Mouse (Mus musculus) embryonic facial prominence, embryonic 14.5 days (tissue): ENCODE measurements around the gene 2010005H15Rik. TPM values are rescaled to one million over a fixed set of nuclear protein-coding genes. Genes with fewer than 3 reads are reported as not detected.
A peak's percentile ranks its signal among the peaks of the same experiment; 100 is the strongest.
"Not testable (repeated sequence)": the region's sequence is repeated elsewhere in the genome, so short reads cannot be mapped to it uniquely, and the experiment has no call there.

Source experiments
- ATAC-seq: fragments of 200-750 bp; cut with Nextera tagmentation; 2 replicates; pipeline ENCODE4 v1.8.0; 2017; ENCODE audit warnings: low read depth, moderate number of reproducible peaks, moderate TSS enrichment
- DNase-seq: peaks from one replicate; pipeline ENCODE4 v3.0.0-alpha.2; 2015; ENCODE audit warnings: low spot score
- H3K27ac ChIP-seq: fragments of 300-500 bp; sonication (generic); replicated peaks from 2 replicates; pipeline ENCODE4 v1.5.1; 2014; ENCODE audit warnings: low read depth, mild to moderate bottlenecking, low read length, moderate library complexity
- H3K27me3 ChIP-seq: fragments of 300-500 bp; sonication (generic); replicated peaks from 2 replicates; pipeline ENCODE4 v1.6.1; 2014; ENCODE audit warnings: low read length; ENCODE audit not compliant: control insufficient read depth, insufficient read depth
- H3K36me3 ChIP-seq: fragments of 300-500 bp; sonication (generic); 2 replicates; pipeline ENCODE4 v1.6.1; 2014; ENCODE audit warnings: low read length, mixed read lengths; ENCODE audit not compliant: control insufficient read depth, insufficient read depth
- H3K4me1 ChIP-seq: fragments of 300-500 bp; sonication (generic); 2 replicates; pipeline ENCODE4 v1.6.1; 2014; ENCODE audit warnings: antibody characterized with exemption, low read length; ENCODE audit not compliant: control insufficient read depth, insufficient read depth
- H3K4me2 ChIP-seq: fragments of 300-500 bp; sonication (generic); 2 replicates; pipeline ENCODE4 v1.6.1; 2014; ENCODE audit warnings: low read depth, mild to moderate bottlenecking, low read length, moderate library complexity, mixed read lengths
- H3K4me3 ChIP-seq: fragments of 300-500 bp; sonication (generic); 2 replicates; pipeline ENCODE4 v1.5.1; 2014; ENCODE audit warnings: low read depth, mild to moderate bottlenecking, low read length
- H3K9ac ChIP-seq: fragments of 300-500 bp; sonication (generic); 2 replicates; pipeline ENCODE4 v1.6.1; 2014; ENCODE audit warnings: low read depth, mild to moderate bottlenecking, low read length, moderate library complexity, mixed read lengths
- H3K9me3 ChIP-seq: fragments of 300-500 bp; sonication (generic); 2 replicates; pipeline ENCODE4 v1.6.1; 2016; ENCODE audit warnings: low read length; ENCODE audit not compliant: control insufficient read depth
- WGBS: fragments of 180-500 bp; shearing (Covaris S2); extraction: QIAGEN DNeasy Blood & Tissue Kit; methylation state at CpG from one replicate; pipeline ENCODE4 v1.1.7; 2014; 5-methylcytosine and 5-hydroxymethylcytosine counted together
- polyA plus RNA-seq: library from polyadenylated mRNA; unstranded; fragments of >200 nt; fragmentation: Nextera tagmentation; extraction: Ambion mirVana; gene quantifications from 2 replicates; pipeline ENCODE4 v1.2.1, GENCODE M21; 2014

2010005H15Rik gene
- polyA plus RNA-seq, result 0.37 and 1.2 TPM in 2 replicates

GRCm38 (mm10) chr16:36221168-36221567 is at the start of gene 2010005H15Rik:
TSS of gene 2010005H15Rik (plus strand) at chr16:36221468.
- not testable (repeated sequence) for H3K9me3 ChIP-seq, H3K4me3 ChIP-seq, H3K27me3 ChIP-seq, H3K9ac ChIP-seq, H3K4me1 ChIP-seq, H3K27ac ChIP-seq, H3K4me2 ChIP-seq, ATAC-seq, DNase-seq, H3K36me3 ChIP-seq
- WGBS, result 92% methylated on average over 6 of the region's 7 CpGs

- H3K4me3 ChIP-seq, result no peak overlapping the region
- H3K36me3 ChIP-seq, result no peaks in the 10 kb centered on the region
- H3K27me3 ChIP-seq, result no peaks in the 10 kb centered on the region
Measured at GRCm38 (mm10) chr16:36176108-36176507, 45.2 kb upstream of the 2010005H15Rik start.

GRCm38 (mm10) chr16:36179910-36180309 is 41.4 kb upstream of the 2010005H15Rik start:
- H3K9me3 ChIP-seq, result no peaks in the 10 kb centered on the region
- WGBS, result 82% methylated on average over 2 of the region's 2 CpGs
- DNase-seq (no peak), ATAC-seq (no peak)
- H3K4me3 ChIP-seq, result no peak overlapping the region
- no peaks in the 10 kb centered on the region for H3K27me3 ChIP-seq
- no peak overlapping the region for H3K27ac ChIP-seq
- no peak overlapping the region for H3K9ac ChIP-seq
- no peaks in the 10 kb centered on the region for H3K36me3 ChIP-seq
- H3K4me1 ChIP-seq, result no peaks in the 10 kb centered on the region
- no peak overlapping the region for H3K4me2 ChIP-seq

More at GRCm38 (mm10) chr16:36176108-36176507, 45.2 kb upstream of the 2010005H15Rik start:
- Histone ChIP-seq H3K9me3 (no peaks in the 10 kb centered on the region), H3K9ac (no peak overlapping the region), H3K4me1 (no peaks in the 10 kb centered on the region), H3K27ac (no peak overlapping the region), H3K4me2 (no peak overlapping the region)
- DNase-seq, result no peak
- no peak for ATAC-seq

- H3K9ac ChIP-seq, H3K9me3 ChIP-seq, H3K4me2 ChIP-seq, H3K27me3 ChIP-seq, ATAC-seq, H3K27ac ChIP-seq, H3K4me3 ChIP-seq, DNase-seq, H3K36me3 ChIP-seq, H3K4me1 ChIP-seq: not testable (repeated sequence)
- 71% methylated on average over 4 of the region's 4 CpGs for WGBS
Measured at GRCm38 (mm10) chr16:36183912-36184311, 37.4 kb upstream of the 2010005H15Rik start, which contains the start of gene Gm5483. TSS of gene Gm5483 (plus strand) at chr16:36184212.

GRCm38 (mm10) chr16:36199226-36199625 is 22.0 kb upstream of the 2010005H15Rik start:
- Histone ChIP-seq H3K9me3 (no peaks in the 10 kb centered on the region), H3K4me1 (no peaks in the 10 kb centered on the region), H3K27me3 (no peaks in the 10 kb centered on the region), H3K36me3 (no peaks in the 10 kb centered on the region), H3K27ac (no peak overlapping the region), H3K9ac (no peak overlapping the region), H3K4me3 (no peak overlapping the region), H3K4me2 (peak overlapping the region; percentile 15; the same call in 1 of the 2 replicates)
- DNase-seq, result no peak
- WGBS, result 57% methylated on average over 19 of the region's 19 CpGs
- ATAC-seq, result no peak

- Histone ChIP-seq H3K27me3 (no peaks in the 10 kb centered on the region), H3K4me2 (no peak overlapping the region), H3K9ac (no peak overlapping the region), H3K4me1 (no peaks in the 10 kb centered on the region), H3K36me3 (no peaks in the 10 kb centered on the region), H3K4me3 (no peak overlapping the region), H3K9me3 (no peaks in the 10 kb centered on the region), H3K27ac (no peak overlapping the region)
- WGBS, result 62% methylated on average over 5 of the region's 5 CpGs
- ATAC-seq (no peak; the same call in 1 of the 2 replicates), DNase-seq (peak; percentile 43)
Measured at GRCm38 (mm10) chr16:36203846-36204245, 17.4 kb upstream of the 2010005H15Rik start.

GRCm38 (mm10) chr16:36205684-36206083 is 15.6 kb upstream of the 2010005H15Rik start:
- H3K4me3 ChIP-seq, H3K27me3 ChIP-seq, H3K9me3 ChIP-seq, H3K36me3 ChIP-seq, H3K4me2 ChIP-seq, H3K27ac ChIP-seq, ATAC-seq, DNase-seq, H3K4me1 ChIP-seq, H3K9ac ChIP-seq: not testable (repeated sequence)
- WGBS, result 34% methylated on average over 2 of the region's 2 CpGs

GRCm38 (mm10) chr16:36209967-36210453 is 11.3 kb upstream of the 2010005H15Rik start, which contains the start of gene Gm5416:
TSS of gene Gm5416 (plus strand) at chr16:36210403.
- WGBS, result 80% methylated on average over 2 of the region's 2 CpGs
- Histone ChIP-seq H3K9me3 (no peaks in the 10 kb centered on the region), H3K9ac (no peak within 1 kb of the TSS), H3K27me3 (no peaks in the 10 kb centered on the region), H3K4me3 (no peak within 1 kb of the TSS), H3K4me1 (no peaks in the 10 kb centered on the region), H3K4me2 (no peak within 1 kb of the TSS), H3K36me3 (no peaks in the 10 kb centered on the region), H3K27ac (no peak within 1 kb of the TSS)
- ATAC-seq (no peak), DNase-seq (no peak)

- ATAC-seq, H3K4me1 ChIP-seq, H3K27me3 ChIP-seq, H3K36me3 ChIP-seq, H3K4me2 ChIP-seq, DNase-seq, H3K9me3 ChIP-seq, H3K27ac ChIP-seq, H3K4me3 ChIP-seq, H3K9ac ChIP-seq: not testable (repeated sequence)
Measured at GRCm38 (mm10) chr16:36260585-36260984, 39.3 kb downstream of the 2010005H15Rik start.
